Comparison of ENCODE assay signal across 20 mouse cellular contexts in genomic region chr1:187862339-187862738, GRCm38 (mm10).
DNase-seq lines count a peak whose midpoint lies in the region; ATAC-seq and TF ChIP-seq lines count a peak whose summit lies in the region.
"Had no signal": no experiment of that assay in that cellular context is flagged by ENCODE, and none has a peak within 500 bp of the region (broad histone marks: within the 10 kb centered on the region; RNA-seq: fewer than 3 reads in every experiment).

No protein-coding gene starts in this region.

- TF ChIP-seq CTCF in midbrain, postnatal 0 days (IDR thresholded peaks at IDR 0.05) = no peak

- no peaks in the 10 kb centered on the region for H3K9me3 ChIP-seq in hindbrain, embryonic 11.5 days (ENCODE audit: control insufficient read depth, low read length)
- no peaks in the 10 kb centered on the region for H3K9me3 ChIP-seq in hindbrain, embryonic 12.5 days (replicated peaks)
- no peaks in the 10 kb centered on the region for H3K9me3 ChIP-seq in midbrain, embryonic 14.5 days (ENCODE audit: control insufficient read depth, low read length)
- no peaks in the 10 kb centered on the region for H3K9me3 ChIP-seq in midbrain, postnatal 0 days (ENCODE audit: low read length)
- no peaks in the 10 kb centered on the region for H3K9me3 ChIP-seq in midbrain, embryonic 15.5 days
- H3K9me3 ChIP-seq: embryonic facial prominence, embryonic 12.5 days; forebrain, embryonic 13.5 days; heart, embryonic 10.5 days; heart, embryonic 15.5 days had no signal

- H3K27me3 ChIP-seq in hindbrain, embryonic 11.5 days (ENCODE audit: control insufficient read depth, insufficient read depth, low read length) = no peaks in the 10 kb centered on the region
- no peaks in the 10 kb centered on the region for H3K27me3 ChIP-seq in hindbrain, embryonic 12.5 days
- H3K27me3 ChIP-seq in midbrain, embryonic 14.5 days (ENCODE audit: control insufficient read depth, insufficient read depth, low read length) = no peaks in the 10 kb centered on the region
- no peaks in the 10 kb centered on the region for H3K27me3 ChIP-seq in midbrain, postnatal 0 days (ENCODE audit: insufficient read depth, low read length)
- no peaks in the 10 kb centered on the region for H3K27me3 ChIP-seq in midbrain, embryonic 15.5 days (replicated peaks)
- H3K27me3 ChIP-seq: embryonic facial prominence, embryonic 12.5 days; forebrain, embryonic 13.5 days; heart, embryonic 15.5 days had no signal

- ATAC-seq in hindbrain, embryonic 11.5 days (ENCODE audit: low FRiP score) = peak; percentile 54
- no peak for ATAC-seq in hindbrain, embryonic 12.5 days (ENCODE audit: low FRiP score)
- ATAC-seq in midbrain, embryonic 14.5 days (ENCODE audit: low FRiP score, low TSS enrichment) = no peak
- ATAC-seq in midbrain, postnatal 0 days (ENCODE audit: low FRiP score) = no peak
- no peak for ATAC-seq in midbrain, embryonic 15.5 days (replicated peaks)
- ATAC-seq: forebrain, embryonic 13.5 days; intestine, embryonic 16.5 days had no signal

- H3K9ac ChIP-seq in hindbrain, embryonic 11.5 days (ENCODE audit: low read depth, low read length) = no peak overlapping the region
- H3K9ac ChIP-seq in hindbrain, embryonic 12.5 days = no peak overlapping the region
- H3K9ac ChIP-seq in midbrain, embryonic 14.5 days (replicated peaks; ENCODE audit: low read length) = no peak overlapping the region
- H3K9ac ChIP-seq in midbrain, postnatal 0 days (replicated peaks; ENCODE audit: low read length, poor library complexity, severe bottlenecking) = no peak overlapping the region
- H3K9ac ChIP-seq in midbrain, embryonic 15.5 days = no peak overlapping the region
- H3K9ac ChIP-seq: embryonic facial prominence, embryonic 12.5 days; forebrain, embryonic 13.5 days; heart, embryonic 15.5 days had no signal

- no peak overlapping the region for H3K27ac ChIP-seq in hindbrain, embryonic 11.5 days (ENCODE audit: low read depth, low read length)
- H3K27ac ChIP-seq in hindbrain, embryonic 12.5 days = no peak overlapping the region
- peak overlapping the region; percentile 27; the same call in 1 of the 2 replicates for H3K27ac ChIP-seq in midbrain, embryonic 14.5 days (replicated peaks; ENCODE audit: low read depth, low read length)
- no peak overlapping the region for H3K27ac ChIP-seq in midbrain, postnatal 0 days (ENCODE audit: low read depth, low read length)
- peak overlapping the region; percentile 2; the same call in 1 of the 2 replicates for H3K27ac ChIP-seq in midbrain, embryonic 15.5 days
- H3K27ac ChIP-seq: embryonic facial prominence, embryonic 12.5 days; forebrain, embryonic 13.5 days; heart, embryonic 10.5 days; heart, embryonic 15.5 days had no signal

- no peaks in the 10 kb centered on the region for H3K4me1 ChIP-seq in hindbrain, embryonic 11.5 days (replicated peaks; ENCODE audit: control insufficient read depth, insufficient read depth, low read length)
- H3K4me1 ChIP-seq in hindbrain, embryonic 12.5 days = peaks cover 17% of the 10 kb centered on the region
- H3K4me1 ChIP-seq in midbrain, embryonic 14.5 days (ENCODE audit: control insufficient read depth, insufficient read depth, low read length) = peaks cover 15% of the 10 kb centered on the region; the same call in 1 of the 2 replicates
- H3K4me1 ChIP-seq in midbrain, postnatal 0 days (ENCODE audit: insufficient read depth, low read length) = no peaks in the 10 kb centered on the region
- H3K4me1 ChIP-seq in midbrain, embryonic 15.5 days = peaks cover 21% of the 10 kb centered on the region

- 36% methylated on average over 5 of the region's 5 CpGs for WGBS in hindbrain, embryonic 11.5 days
- 27% methylated on average over 5 of the region's 5 CpGs for WGBS in hindbrain, embryonic 12.5 days
- 10% methylated on average over 5 of the region's 5 CpGs for WGBS in midbrain, embryonic 14.5 days
- 24% methylated on average over 5 of the region's 5 CpGs for WGBS in midbrain, postnatal 0 days
- 17% methylated on average over 5 of the region's 5 CpGs for WGBS in midbrain, embryonic 15.5 days

- no peak overlapping the region for H3K4me2 ChIP-seq in hindbrain, embryonic 11.5 days (replicated peaks; ENCODE audit: low read depth, low read length)
- H3K4me2 ChIP-seq in hindbrain, embryonic 12.5 days (replicated peaks) = no peak overlapping the region
- H3K4me2 ChIP-seq in midbrain, embryonic 14.5 days (ENCODE audit: low read length) = no peak overlapping the region
- H3K4me2 ChIP-seq in midbrain, postnatal 0 days (ENCODE audit: low read depth, low read length, poor library complexity, severe bottlenecking) = no peak overlapping the region
- H3K4me2 ChIP-seq in midbrain, embryonic 15.5 days = no peak overlapping the region
- H3K4me2 ChIP-seq: embryonic facial prominence, embryonic 12.5 days; forebrain, embryonic 13.5 days; heart, embryonic 15.5 days had no signal

- H3K36me3 ChIP-seq in hindbrain, embryonic 11.5 days (ENCODE audit: control insufficient read depth, insufficient read depth, low read length) = no peaks in the 10 kb centered on the region
- no peaks in the 10 kb centered on the region for H3K36me3 ChIP-seq in hindbrain, embryonic 12.5 days
- no peaks in the 10 kb centered on the region for H3K36me3 ChIP-seq in midbrain, embryonic 14.5 days (ENCODE audit: control insufficient read depth, insufficient read depth, low read length)
- H3K36me3 ChIP-seq in midbrain, postnatal 0 days (ENCODE audit: insufficient read depth, low read length) = no peaks in the 10 kb centered on the region
- no peaks in the 10 kb centered on the region for H3K36me3 ChIP-seq in midbrain, embryonic 15.5 days (replicated peaks)
- H3K36me3 ChIP-seq: embryonic facial prominence, embryonic 12.5 days; heart, embryonic 10.5 days; heart, embryonic 15.5 days had no signal

- no peak overlapping the region for H3K4me3 ChIP-seq in hindbrain, embryonic 11.5 days (ENCODE audit: low read depth, low read length)
- no peak overlapping the region for H3K4me3 ChIP-seq in hindbrain, embryonic 12.5 days
- H3K4me3 ChIP-seq in midbrain, embryonic 14.5 days (replicated peaks; ENCODE audit: low read depth, low read length) = no peak overlapping the region
- no peak overlapping the region for H3K4me3 ChIP-seq in midbrain, postnatal 0 days (ENCODE audit: low read depth, low read length)
- no peak overlapping the region for H3K4me3 ChIP-seq in midbrain, embryonic 15.5 days
- H3K4me3 ChIP-seq: embryonic facial prominence, embryonic 12.5 days; forebrain, embryonic 13.5 days; heart, embryonic 10.5 days; heart, embryonic 15.5 days had no signal

- DNase-seq in hindbrain, embryonic 11.5 days (ENCODE audit: low spot score) = no peak
- peak; percentile 55 for DNase-seq in midbrain, embryonic 14.5 days
- no peak for DNase-seq in midbrain, postnatal 0 days (ENCODE audit: low spot score)
- DNase-seq in retina, postnatal 1 day = peak; percentile 81
- DNase-seq in layer of hippocampus, adult 9-11 months = no peak
- DNase-seq: adrenal gland, adult 8-10 months; adrenal gland, postnatal 36 days; cerebellum, adult 11 months; cerebellum, adult 9-10 months; cerebellum, postnatal 25 days; gastrocnemius, postnatal 36 days; heart, adult 18-20 months; heart, postnatal 14 days had no signal

Comparison
In these comparisons a context has a peak if more than half of its experiments do, and no peak if none do; other contexts are left out.
1. DNase-seq: peak in midbrain, embryonic 14.5 days (single experiment) and retina, postnatal 1 day (single experiment); none in hindbrain, embryonic 11.5 days (single experiment), midbrain, postnatal 0 days (single experiment) and layer of hippocampus, adult 9-11 months (single experiment).
2. H3K27ac ChIP-seq: peak in midbrain, embryonic 14.5 days (single experiment) and midbrain, embryonic 15.5 days (single experiment); none in hindbrain, embryonic 11.5 days (single experiment), hindbrain, embryonic 12.5 days (single experiment) and midbrain, postnatal 0 days (single experiment).